Mouse (Mus musculus) erythroblast, adult 5-6 weeks (primary cell): ENCODE data around the gene Hdgfl1. TPM values are rescaled to one million over a fixed set of nuclear protein-coding genes. Genes with fewer than 3 reads are reported as not detected.

Experiments used
- ATAC-seq: replicated peaks from 2 replicates; pipeline ENCODE4 v1.8.0; 2016; ENCODE audit warnings: moderate number of reproducible peaks, mild to moderate bottlenecking, moderate TSS enrichment, inconsistent platforms; ENCODE audit not compliant: poor library complexity, low FRiP score, severe bottlenecking
- total RNA-seq, 2 experiments: library from RNA; stranded (forward) in 1 of 2; stranded (reverse) in 1 of 2; fragments of 150-400 nt in 1 of 2; fragments of 200-764, 138-1000 nt in 1 of 2; gene quantifications; 2 replicates each; pipeline versions ENCODE4 v1.2.3 to v1.2.4; 2015 to 2017; ENCODE audit warnings: low replicate concordance in 2 of 2

Hdgfl1 gene
- not detected in 2 replicates for total RNA-seq (2015; ENCODE audit: low replicate concordance)
- not detected in 2 replicates for total RNA-seq (2017; ENCODE audit: low replicate concordance)

GRCm38 (mm10) chr13:26769955-26770354 is at the start of gene Hdgfl1:
TSS of gene Hdgfl1 (minus strand) at chr13:26770165.
- no peak for ATAC-seq

GRCm38 (mm10) chr13:26795460-26795859 is 25.5 kb upstream of the Hdgfl1 start:
- ATAC-seq: no peak

GRCm38 (mm10) chr13:26769424-26769823 is 541 bp downstream of the Hdgfl1 start:
- ATAC-seq: no peak

- no peak for ATAC-seq
Measured at GRCm38 (mm10) chr13:26761966-26762803, 7.8 kb downstream of the Hdgfl1 start.

- ATAC-seq: no peak
Measured at GRCm38 (mm10) chr13:26752863-26753262, 17.1 kb downstream of the Hdgfl1 start.

- ATAC-seq: no peak
Measured at GRCm38 (mm10) chr13:26752414-26752813, 17.6 kb downstream of the Hdgfl1 start.

GRCm38 (mm10) chr13:26745760-26746457 is 24.1 kb downstream of the Hdgfl1 start:
- no peak for ATAC-seq

GRCm38 (mm10) chr13:26745059-26745759 is 24.8 kb downstream of the Hdgfl1 start:
- ATAC-seq: no peak

- ATAC-seq: no peak
Measured at GRCm38 (mm10) chr13:26744068-26744467, 25.9 kb downstream of the Hdgfl1 start.

GRCm38 (mm10) chr13:26734981-26735380 is 35.0 kb downstream of the Hdgfl1 start:
- no peak for ATAC-seq

GRCm38 (mm10) chr13:26724250-26724649 is 45.7 kb downstream of the Hdgfl1 start:
- no peak for ATAC-seq

GRCm38 (mm10) chr13:26721333-26721732 is 48.6 kb downstream of the Hdgfl1 start:
- ATAC-seq: no peak

- no peak for ATAC-seq
Measured at GRCm38 (mm10) chr13:26720917-26721316, 49.0 kb downstream of the Hdgfl1 start.

GRCm38 (mm10) chr13:26719146-26719715 is 50.7 kb downstream of the Hdgfl1 start:
- ATAC-seq: no peak
